Mouse (Mus musculus): ENCODE data around the gene Hmg20b. TPM values are rescaled to one million over a fixed set of nuclear protein-coding genes. Genes with fewer than 3 reads are reported as not detected.

The Hmg20b gene
- total RNA-seq, 2 experiments from 2014 or later, result 23.5 to 28.4 TPM

- intact Hi-C loops (cut with DNase I), result no loop called here
Observed at GRCm38 (mm10) chr10:81297246-81297645, 53.0 kb downstream of the Hmg20b start.

More at GRCm38 (mm10) chr10:81297246-81297645, 53.0 kb downstream of the Hmg20b start:
- DNase-seq (ENCODE audit: low spot score in 2 of 2), result no peak

Small RNA genes within 50 kb of the gene (microRNA-seq; reads per million reads assigned to microRNA genes)
- gene Mir6913, result 1.2 to 2.0 reads per million in 2 experiments

Other genes with a start within 250 kb of the Hmg20b start
- gene Map2k2, start 244.6 kb downstream of the Hmg20b start, total RNA-seq (2021), result 100 to 1,000 TPM; 122 to 124 TPM
- gene Zbtb7a, start 215.3 kb downstream of the Hmg20b start, total RNA-seq (2021), result 100 to 1,000 TPM; 114 TPM
- gene Pias4, start 182.6 kb downstream of the Hmg20b start, total RNA-seq (2021), result 10 to 100 TPM; 26.6 to 28.7 TPM
- gene Eef2, start 173.8 kb downstream of the Hmg20b start, total RNA-seq (2021), result 100 to 1,000 TPM; 854 to 872 TPM
- gene Dapk3, start 167.5 kb downstream of the Hmg20b start, total RNA-seq (2021), result 10 to 100 TPM; 71.3 to 77.7 TPM
- gene 4930442H23Rik, start 166.6 kb downstream of the Hmg20b start, total RNA-seq (2021), result not detected
- under 1 TPM in 1 of 2 experiments, not detected in 1; 0.23 TPM for gene Nmrk2, start 148.4 kb downstream of the Hmg20b start, total RNA-seq (2021)
- 100 to 1,000 TPM; 194 to 208 TPM for gene Atcay, start 119.6 kb downstream of the Hmg20b start, total RNA-seq (2021)
- 10 to 100 TPM; 57.2 to 63.1 TPM for gene Zfr2, start 117.3 kb downstream of the Hmg20b start, total RNA-seq (2021)
- 100 to 1,000 TPM; 191 to 194 TPM for gene Matk, start 97.5 kb downstream of the Hmg20b start, total RNA-seq (2021)
- 10 to 100 TPM; 42.5 to 47.3 TPM for gene Mrpl54, start 83.5 kb downstream of the Hmg20b start, total RNA-seq (2021)
- 10 to 100 TPM; 38.6 to 40.0 TPM for gene Apba3, start 83.5 kb downstream of the Hmg20b start, total RNA-seq (2021)
- gene Tjp3, start 58.9 kb downstream of the Hmg20b start, total RNA-seq (2021), result under 1 TPM; 0.23 to 0.30 TPM
- gene Pip5k1c, start 57.5 kb downstream of the Hmg20b start, total RNA-seq (2021), result 100 to 1,000 TPM; 402 to 420 TPM
- gene Cactin, start 29.4 kb downstream of the Hmg20b start, total RNA-seq (2021), result 10 to 100 TPM; 27.8 to 28.4 TPM
- 1 to 10 TPM; 1.2 to 1.4 TPM for gene Tbxa2r, start 21.7 kb downstream of the Hmg20b start, total RNA-seq (2021)
- under 1 TPM; 0.92 to 0.96 TPM for gene Gipc3, start 7.2 kb downstream of the Hmg20b start, total RNA-seq (2021)
- 10 to 100 TPM; 39.3 to 41.1 TPM for gene Mfsd12, start 7.0 kb upstream of the Hmg20b start, total RNA-seq (2021)
- 1 to 10 TPM in 1 of 2 experiments, under 1 TPM in 1; 0.78 to 2.2 TPM for gene 4930404N11Rik, start 15.3 kb upstream of the Hmg20b start, total RNA-seq (2021)
- 10 to 100 TPM; 63.5 to 70.2 TPM for gene Fzr1, start 28.0 kb upstream of the Hmg20b start, total RNA-seq (2021)
- gene Dohh, start 33.9 kb upstream of the Hmg20b start, total RNA-seq (2021), result 10 to 100 TPM; 83.7 to 87.7 TPM
- 1 to 10 TPM; 3.5 to 4.2 TPM for gene Gm48551, start 34.0 kb upstream of the Hmg20b start, total RNA-seq (2021)
- gene Gm48552, start 38.5 kb upstream of the Hmg20b start, total RNA-seq (2021), result 1 to 10 TPM; 4.0 to 4.1 TPM
- gene Smim24, start 42.6 kb upstream of the Hmg20b start, total RNA-seq (2021), result 1 to 10 TPM in 1 of 2 experiments, under 1 TPM in 1; 0.89 to 1.5 TPM
- gene Nfic, start 105.2 kb upstream of the Hmg20b start, total RNA-seq (2021), result 10 to 100 TPM; 81.1 to 87.3 TPM
- gene Celf5, start 132.2 kb upstream of the Hmg20b start, total RNA-seq (2021), result 100 to 1,000 TPM; 285 to 286 TPM
- 10 to 100 TPM; 76.4 to 77.0 TPM for gene Ncln, start 145.9 kb upstream of the Hmg20b start, total RNA-seq (2021)
- under 1 TPM; 0.53 to 0.73 TPM for gene S1pr4, start 149.7 kb upstream of the Hmg20b start, total RNA-seq (2021)
- gene Gna15, start 173.7 kb upstream of the Hmg20b start, total RNA-seq (2021), result 1 to 10 TPM; 2.0 to 3.1 TPM
- 100 to 1,000 TPM; 101 to 107 TPM for gene Gna11, start 194.7 kb upstream of the Hmg20b start, total RNA-seq (2021)
- gene Aes, start 209.0 kb upstream of the Hmg20b start, total RNA-seq (2021), result 100 to 1,000 TPM; 630 to 638 TPM
- 10 to 100 TPM; 28.8 to 30.3 TPM for gene Tle2, start 224.1 kb upstream of the Hmg20b start, total RNA-seq (2021)

Measured in left cerebral cortex, postnatal 25 days (tissue).